Mouse (Mus musculus) heart, embryonic 16.5 days (tissue): ENCODE results near the gene Blmh. TPM values are rescaled to one million over a fixed set of nuclear protein-coding genes. Genes with fewer than 3 reads are reported as not detected.

ENCODE experiments used
- ATAC-seq: fragments of 200-750 bp; cut with Nextera tagmentation; replicated peaks from 2 replicates; pipeline ENCODE4 v1.8.0; 2017; ENCODE audit warnings: moderate number of reproducible peaks; ENCODE audit not compliant: insufficient read depth, low FRiP score; ENCODE audit errors: extremely low read depth
- H3K27ac ChIP-seq: fragments of 300-500 bp; sonication (generic); 2 replicates; pipeline ENCODE4 v1.5.1; 2014; ENCODE audit warnings: mild to moderate bottlenecking, low read length, control low read depth, moderate library complexity
- H3K27me3 ChIP-seq: fragments of 300-500 bp; sonication (generic); 2 replicates; pipeline ENCODE4 v1.6.1; 2014; ENCODE audit warnings: low read length, mixed read lengths; ENCODE audit not compliant: control insufficient read depth, insufficient read depth
- H3K36me3 ChIP-seq: fragments of 300-500 bp; sonication (generic); 2 replicates; pipeline ENCODE4 v1.6.1; 2014; ENCODE audit not compliant: control insufficient read depth, insufficient read depth
- H3K4me1 ChIP-seq: fragments of 300-500 bp; sonication (generic); 2 replicates; pipeline ENCODE4 v1.6.1; 2014; ENCODE audit warnings: low read length, mixed read lengths; ENCODE audit not compliant: control insufficient read depth, insufficient read depth
- H3K4me2 ChIP-seq: fragments of 300-500 bp; sonication (generic); 2 replicates; pipeline ENCODE4 v1.6.1; 2014; ENCODE audit warnings: low read depth, mild to moderate bottlenecking, control low read depth, low read length
- H3K4me3 ChIP-seq: fragments of 300-500 bp; sonication (generic); 2 replicates; pipeline ENCODE4 v1.5.1; 2014; ENCODE audit warnings: mild to moderate bottlenecking, control low read depth, low read length
- H3K9ac ChIP-seq: fragments of 300-500 bp; sonication (generic); 2 replicates; pipeline ENCODE4 v1.6.1; 2014; ENCODE audit warnings: low read length, control low read depth
- H3K9me3 ChIP-seq: fragments of 300-500 bp; sonication (generic); replicated peaks from 2 replicates; pipeline ENCODE4 v1.6.1; 2016; ENCODE audit warnings: low read length; ENCODE audit not compliant: control insufficient read depth
- WGBS: fragments of 180-500 bp; shearing (Covaris S2); extraction: QIAGEN DNeasy Blood & Tissue Kit; methylation state at CpG from one replicate; pipeline ENCODE4 v1.1.7; 2014; 5-methylcytosine and 5-hydroxymethylcytosine counted together
- polyA plus RNA-seq: library from polyadenylated mRNA; unstranded; fragments of >200 nt; fragmentation: Nextera tagmentation; extraction: Ambion mirVana; gene quantifications from 2 replicates; pipeline ENCODE4 v1.2.1, GENCODE M21; 2015

The Blmh gene
- polyA plus RNA-seq, result 101 and 107 TPM in 2 replicates

DNA sequence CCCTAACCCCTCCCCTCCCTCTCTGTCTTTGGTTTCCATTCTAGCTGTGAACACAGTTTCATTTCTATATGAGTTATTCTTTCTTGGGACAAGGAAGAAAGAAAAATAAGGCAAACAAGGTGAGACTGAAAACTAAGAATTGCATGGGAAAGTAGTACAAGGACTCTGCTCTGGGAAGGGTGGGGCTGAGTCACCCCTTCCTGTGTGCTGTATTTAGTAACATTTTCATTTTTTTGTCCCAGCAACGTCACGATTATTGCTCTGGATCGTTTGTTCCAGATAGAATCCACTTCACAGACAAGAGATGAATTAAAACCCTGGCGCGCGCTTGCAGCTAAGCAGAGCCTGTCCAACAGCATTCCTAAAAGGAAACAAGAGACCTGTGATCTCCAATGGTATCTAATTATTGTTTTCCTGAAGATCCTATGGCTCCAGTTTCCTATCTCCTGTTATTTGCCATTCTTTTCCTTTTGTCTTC is at the start of gene Blmh:
Blmh (plus strand) TSS at position 51 of the 478 bp plus-strand sequence.
- H3K27ac ChIP-seq, result no peak within 1 kb of the TSS
- peaks cover 8% of the 10 kb centered on the region for H3K4me1 ChIP-seq
- H3K4me3 ChIP-seq, result no peak within 1 kb of the TSS
- H3K4me2 ChIP-seq, result peak within 1 kb of the TSS; percentile 36; the same call in 1 of the 2 replicates
- WGBS, result 34% methylated on average over 6 of the region's 6 CpGs
- no peak for ATAC-seq
- H3K9me3 ChIP-seq, result no peaks in the 10 kb centered on the region
- H3K9ac ChIP-seq, result no peak within 1 kb of the TSS
- no peaks in the 10 kb centered on the region for H3K36me3 ChIP-seq
- H3K27me3 ChIP-seq, result no peaks in the 10 kb centered on the region

DNA sequence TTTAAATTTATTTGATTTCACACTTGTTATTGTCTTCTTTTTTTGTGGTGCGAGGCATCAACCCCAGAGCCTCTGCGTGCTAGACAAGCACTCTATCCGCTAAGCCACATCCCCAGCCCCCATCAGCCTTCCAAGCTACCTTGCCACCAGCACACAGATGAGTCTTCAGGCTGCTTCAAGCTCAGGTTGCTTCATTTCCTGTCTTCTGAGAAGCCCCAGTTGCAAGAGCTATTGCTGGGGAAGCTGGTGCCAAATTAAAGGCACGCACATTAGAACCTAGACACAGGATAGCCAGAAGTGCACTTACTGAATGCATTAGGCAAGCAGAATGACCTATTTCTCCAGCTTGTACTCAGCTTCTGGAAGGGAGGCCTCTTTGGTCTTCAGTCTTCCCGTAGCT is 44.8 kb upstream of the Blmh start:
- Histone ChIP-seq H3K9me3 (no peaks in the 10 kb centered on the region), H3K4me2 (no peak overlapping the region), H3K4me1 (no peaks in the 10 kb centered on the region), H3K36me3 (no peaks in the 10 kb centered on the region), H3K4me3 (no peak overlapping the region), H3K27me3 (no peaks in the 10 kb centered on the region), H3K9ac (no peak overlapping the region), H3K27ac (no peak overlapping the region)
- ATAC-seq, result no peak
- WGBS, result 77% methylated on average over 5 of the region's 5 CpGs

GRCm38 (mm10) chr11:76884451-76884850 is 40.2 kb upstream of the Blmh start:
- no peak for ATAC-seq
- H3K4me3 ChIP-seq, result no peak overlapping the region
- H3K4me1 ChIP-seq, result peaks cover 2% of the 10 kb centered on the region
- H3K36me3 ChIP-seq, result no peaks in the 10 kb centered on the region
- H3K27me3 ChIP-seq, result no peaks in the 10 kb centered on the region
- H3K9ac ChIP-seq, result no peak overlapping the region
- H3K27ac ChIP-seq, result no peak overlapping the region
- WGBS, result 39% methylated on average over 5 of the region's 5 CpGs
- H3K9me3 ChIP-seq, result no peaks in the 10 kb centered on the region
- H3K4me2 ChIP-seq, result no peak overlapping the region

DNA sequence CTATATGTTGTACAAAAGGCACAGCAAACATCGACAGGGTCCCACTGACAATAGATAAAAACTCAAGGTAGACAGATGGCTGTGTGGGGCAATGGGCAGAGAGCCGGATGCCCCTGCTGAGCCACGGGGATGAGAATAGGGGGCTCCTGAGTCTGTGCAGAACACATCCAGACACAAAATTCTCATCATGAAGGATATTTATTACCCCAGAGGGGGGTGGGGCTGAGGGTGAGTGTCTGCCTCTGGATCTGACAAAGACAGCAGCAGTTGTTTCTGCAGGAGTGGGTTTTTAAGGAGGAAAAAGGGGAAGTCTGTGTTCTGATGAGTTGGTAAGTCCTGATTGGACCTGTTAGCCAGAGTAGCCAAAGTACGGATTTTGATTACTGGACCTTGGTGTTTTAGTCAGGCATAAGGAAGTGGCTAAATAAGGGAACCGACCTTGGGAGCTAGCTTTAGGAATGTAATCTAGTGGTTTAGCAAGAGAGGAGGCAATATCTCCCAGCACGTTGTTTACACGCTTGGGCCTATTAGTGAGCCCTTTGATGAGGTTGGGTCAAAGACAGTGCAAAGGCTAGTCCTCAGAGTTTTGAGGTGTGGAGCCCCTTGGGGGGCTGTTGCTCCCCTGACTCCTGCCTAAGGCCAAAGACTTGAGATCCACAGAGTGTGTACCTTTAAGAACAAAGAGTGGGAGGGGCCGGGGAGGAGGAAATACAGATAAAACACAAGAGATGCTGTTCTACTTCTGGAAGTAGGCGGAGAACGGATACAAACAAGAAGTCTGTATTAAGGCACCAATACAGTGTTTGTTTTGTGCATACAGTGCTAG is 35.1 kb upstream of the Blmh start:
- Histone ChIP-seq H3K4me2 (peak overlapping the region; percentile 27), H3K4me3 (no peak overlapping the region), H3K9me3 (no peaks in the 10 kb centered on the region), H3K4me1 (peaks cover 13% of the 10 kb centered on the region), H3K9ac (no peak overlapping the region), H3K36me3 (no peaks in the 10 kb centered on the region), H3K27ac (0 out of 2 replicates have a peak overlapping the region, but pooled peaks have one; percentile 43), H3K27me3 (no peaks in the 10 kb centered on the region)
- no peak for ATAC-seq
- 32% methylated on average over 10 of the region's 10 CpGs for WGBS

DNA sequence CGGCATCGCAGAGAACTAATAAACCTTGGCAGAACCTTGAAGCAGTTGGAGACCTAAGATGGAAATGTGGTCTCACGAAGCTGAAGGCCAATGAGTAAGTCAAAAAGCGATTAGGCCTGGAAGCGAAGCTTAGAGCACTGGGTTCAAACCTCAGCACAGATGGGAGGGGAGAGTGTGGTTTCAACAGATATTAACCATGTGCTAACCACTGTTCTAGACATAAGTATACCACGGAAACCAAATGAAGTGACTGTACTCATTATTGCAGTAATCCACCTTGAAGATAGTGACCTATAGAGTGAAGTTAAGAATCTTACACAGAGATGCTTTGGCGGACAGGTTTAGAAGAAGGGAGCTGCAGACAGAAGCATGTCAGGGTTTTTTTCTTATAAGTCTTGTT is 33.4 kb upstream of the Blmh start:
- no peak overlapping the region for H3K4me3 ChIP-seq
- H3K9ac ChIP-seq, result no peak overlapping the region
- no peaks in the 10 kb centered on the region for H3K9me3 ChIP-seq
- no peaks in the 10 kb centered on the region for H3K36me3 ChIP-seq
- no peak for ATAC-seq
- no peaks in the 10 kb centered on the region for H3K27me3 ChIP-seq
- H3K27ac ChIP-seq, result no peak overlapping the region
- WGBS, result 88% methylated on average over 7 of the region's 7 CpGs
- peaks cover 13% of the 10 kb centered on the region for H3K4me1 ChIP-seq
- no peak overlapping the region for H3K4me2 ChIP-seq

DNA sequence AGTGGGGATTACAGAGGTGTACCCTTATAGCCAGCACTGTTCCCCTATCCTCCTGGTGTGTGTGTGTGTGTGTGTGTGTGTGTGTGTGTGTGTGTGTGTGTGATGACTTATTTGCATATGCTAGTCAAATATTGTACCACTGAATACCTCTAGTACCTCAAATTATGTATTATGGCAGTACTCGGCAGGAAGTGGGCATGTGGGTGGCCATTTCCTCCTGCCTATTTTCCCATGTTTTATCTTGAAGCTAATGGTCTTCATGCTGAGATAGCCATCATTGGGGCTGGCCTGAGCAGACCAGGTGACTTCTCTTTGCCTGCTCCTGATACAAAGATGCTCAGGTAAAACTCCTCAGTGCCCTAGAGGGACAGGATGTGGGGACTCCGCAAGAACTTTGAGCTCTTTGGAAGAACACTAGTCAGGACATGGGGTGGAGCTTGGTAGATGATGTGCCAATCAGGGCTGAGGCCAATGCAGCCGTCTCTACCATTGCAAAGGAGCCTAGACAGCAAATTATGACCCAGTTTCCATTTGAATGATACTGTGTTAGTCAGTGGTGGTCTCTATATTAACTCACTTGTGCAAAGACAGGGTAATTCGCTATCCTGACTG is 32.8 kb upstream of the Blmh start:
- H3K27me3 ChIP-seq, result no peaks in the 10 kb centered on the region
- H3K4me2 ChIP-seq, result no peak overlapping the region
- 77% methylated on average over 4 of the region's 4 CpGs for WGBS
- H3K27ac ChIP-seq, result no peak overlapping the region
- H3K9ac ChIP-seq, result no peak overlapping the region
- H3K4me3 ChIP-seq, result no peak overlapping the region
- no peaks in the 10 kb centered on the region for H3K9me3 ChIP-seq
- peaks cover 13% of the 10 kb centered on the region for H3K4me1 ChIP-seq
- no peaks in the 10 kb centered on the region for H3K36me3 ChIP-seq
- no peak for ATAC-seq

DNA sequence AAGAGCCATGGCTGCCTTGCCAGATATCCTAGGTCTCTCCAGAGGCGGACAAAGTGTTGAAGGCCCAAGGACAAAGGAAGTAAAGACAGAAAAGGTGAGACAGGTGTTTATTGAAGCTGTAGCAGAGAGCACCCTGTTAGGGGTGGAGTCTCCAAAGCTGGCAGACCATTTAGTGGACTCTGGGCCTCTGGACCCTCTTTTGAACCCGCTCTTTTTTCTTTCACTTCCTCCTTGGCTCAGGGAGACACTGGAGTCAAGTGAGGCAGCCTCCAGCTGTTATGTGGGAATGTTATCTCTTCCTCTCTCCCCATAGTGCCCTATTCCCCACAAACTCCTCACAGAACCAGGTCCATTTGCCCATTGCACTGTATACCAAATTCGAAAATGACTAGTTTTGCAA is 31.6 kb upstream of the Blmh start:
- Histone ChIP-seq H3K4me1 (peaks cover 13% of the 10 kb centered on the region), H3K27ac (peak overlapping the region; percentile 53), H3K36me3 (no peaks in the 10 kb centered on the region), H3K9ac (no peak overlapping the region), H3K4me3 (no peak overlapping the region), H3K9me3 (no peaks in the 10 kb centered on the region), H3K27me3 (no peaks in the 10 kb centered on the region), H3K4me2 (no peak overlapping the region)
- no peak for ATAC-seq
- WGBS, result 67% methylated on average over 3 of the region's 3 CpGs

- 21% methylated on average over 4 of the region's 4 CpGs for WGBS
- peak; percentile 75 for ATAC-seq
- H3K27ac ChIP-seq, result peak overlapping the region; percentile 71
- no peaks in the 10 kb centered on the region for H3K27me3 ChIP-seq
- no peaks in the 10 kb centered on the region for H3K36me3 ChIP-seq
- H3K4me1 ChIP-seq, result peaks cover 13% of the 10 kb centered on the region
- H3K9me3 ChIP-seq, result no peaks in the 10 kb centered on the region
- H3K4me3 ChIP-seq, result no peak overlapping the region
- H3K4me2 ChIP-seq, result peak overlapping the region; percentile 33; the same call in 1 of the 2 replicates
- H3K9ac ChIP-seq, result no peak overlapping the region
Observed at GRCm38 (mm10) chr11:76893570-76893969, 31.0 kb upstream of the Blmh start.

DNA sequence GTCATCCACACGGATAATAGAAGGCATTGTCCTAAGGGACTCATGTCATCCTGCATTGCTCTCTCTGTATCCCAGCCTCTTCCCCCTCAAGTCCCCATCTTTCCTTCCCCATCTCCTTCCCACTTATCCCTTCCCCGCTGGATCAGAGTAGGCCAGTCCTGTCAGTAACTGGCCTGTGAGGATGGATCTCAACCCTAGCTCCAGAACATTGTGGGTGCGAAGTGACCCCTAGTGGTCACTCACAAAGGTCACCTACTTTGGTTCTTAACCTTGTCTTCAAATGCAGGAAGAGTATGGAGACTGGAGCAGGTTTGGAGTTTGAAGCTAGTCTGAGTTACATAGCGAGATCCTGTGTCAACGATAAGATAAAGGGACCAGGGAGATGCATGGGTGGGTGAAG is 30.4 kb upstream of the Blmh start:
- Histone ChIP-seq H3K4me3 (no peak overlapping the region), H3K27ac (peak overlapping the region; percentile 71), H3K27me3 (no peaks in the 10 kb centered on the region), H3K4me2 (peak overlapping the region; percentile 33; the same call in 1 of the 2 replicates), H3K36me3 (no peaks in the 10 kb centered on the region), H3K9ac (no peak overlapping the region), H3K4me1 (peaks cover 13% of the 10 kb centered on the region), H3K9me3 (no peaks in the 10 kb centered on the region)
- WGBS, result 16% methylated on average over 5 of the region's 5 CpGs
- peak; percentile 64 for ATAC-seq
